Mouse (Mus musculus) frontal cortex, postnatal 25 days (tissue): ENCODE data around the gene Fkbp10.

Experiments
- DNase-seq, 2 experiments: peaks; one replicate each; pipeline ENCODE4 v3.0.0; 2022; ENCODE audit warnings: low spot score in 2 of 2

Gene Fkbp10

DNA sequence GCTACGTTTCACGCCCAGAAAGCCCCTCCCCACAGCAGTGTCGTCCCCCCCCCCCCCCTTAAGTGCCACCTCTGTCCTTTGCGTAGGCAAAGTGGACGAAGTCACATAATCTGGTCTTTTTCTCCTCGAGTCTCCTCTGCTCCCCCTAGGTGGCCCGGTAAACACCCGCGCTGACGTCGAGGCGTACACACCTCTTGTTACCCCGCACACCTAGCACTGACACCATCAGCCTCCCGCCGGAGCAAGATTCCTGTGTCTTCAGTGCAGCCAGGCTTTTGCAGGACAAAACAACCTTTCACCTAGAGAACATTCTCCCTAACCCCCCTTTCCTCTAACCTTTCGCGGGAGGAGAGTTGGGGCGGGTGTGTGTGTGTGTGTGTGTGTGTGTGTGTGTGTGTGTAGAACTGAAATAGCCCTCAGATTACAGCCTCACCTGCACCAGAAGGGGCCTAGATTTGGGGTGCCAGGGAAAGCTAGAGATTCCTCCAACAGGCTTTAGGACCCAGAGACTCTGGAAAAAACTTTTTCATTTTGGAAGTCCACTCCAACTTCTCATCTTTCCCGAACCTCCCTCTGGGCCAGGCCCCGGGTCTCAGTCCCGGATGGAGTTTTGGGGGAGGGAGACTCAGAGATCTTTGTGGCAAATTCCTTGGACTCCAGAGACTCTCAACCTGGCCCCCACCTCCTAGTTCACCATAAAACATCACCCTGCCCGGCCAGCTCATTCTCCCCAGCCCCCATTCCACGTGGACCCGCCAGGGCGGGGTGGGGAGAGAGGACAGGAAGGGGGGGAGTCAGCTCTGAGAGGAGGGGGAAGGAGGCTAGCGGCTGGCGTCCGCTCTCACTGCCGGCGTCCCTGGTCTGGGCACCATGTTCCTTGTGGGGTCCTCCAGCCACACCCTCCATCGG is at the start of gene Fkbp10:
Gene Fkbp10, plus strand, starts transcription at position 784 of the 909 bp plus-strand sequence.
- DNase-seq, result no peak

GRCm38 (mm10) chr11:100369145-100369544 is 46.4 kb upstream of the Fkbp10 start:
- DNase-seq, result no peak

DNA sequence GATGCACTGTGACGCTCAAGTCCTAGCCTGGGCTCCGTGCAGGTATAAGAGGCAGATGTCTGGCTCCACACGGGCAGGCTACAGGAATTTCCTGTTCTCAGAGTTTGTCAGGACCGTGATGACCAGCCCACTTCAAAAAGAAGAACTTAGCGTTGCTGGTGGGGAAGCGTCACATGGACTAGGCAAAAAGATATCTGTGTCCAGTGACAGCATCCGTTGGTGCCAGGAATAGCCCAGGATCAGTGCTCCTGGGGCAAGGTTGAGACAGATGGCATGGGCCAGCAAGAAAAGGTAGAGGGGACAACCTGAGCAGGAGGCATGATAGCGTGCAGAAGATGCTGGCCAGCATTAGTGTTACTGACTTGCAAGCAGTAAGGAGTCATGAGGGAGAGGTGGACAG is 45.7 kb upstream of the Fkbp10 start:
- DNase-seq, result no peak

DNA sequence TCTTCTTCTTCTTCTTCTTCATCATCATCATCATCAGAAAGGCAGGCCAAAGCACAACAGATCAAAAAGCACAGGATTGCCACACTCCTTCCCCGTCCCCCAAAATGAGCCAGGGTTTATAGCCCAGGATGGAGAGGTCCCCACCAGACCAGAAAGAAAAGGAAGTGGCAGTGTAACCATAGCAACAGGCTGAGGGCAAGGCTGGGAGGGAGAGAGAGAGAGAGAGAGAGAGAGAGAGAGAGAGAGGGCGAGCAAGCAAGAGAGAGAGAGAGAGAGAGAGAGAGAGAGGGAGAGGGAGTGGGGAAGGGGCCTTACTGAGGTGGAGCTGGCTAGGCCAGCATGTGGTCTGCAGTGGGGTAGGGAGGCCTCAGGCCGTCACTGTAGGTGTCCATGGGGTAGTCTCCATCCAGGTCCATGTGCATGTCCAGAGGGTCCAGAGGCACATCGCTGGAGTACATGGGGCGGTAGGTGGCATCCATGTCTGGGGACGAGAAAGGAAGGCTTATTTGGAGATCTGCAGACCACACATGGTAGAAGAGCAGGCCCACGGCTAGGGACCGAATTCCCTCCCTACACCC is 43.4 kb upstream of the Fkbp10 start:
- no peak for DNase-seq

DNA sequence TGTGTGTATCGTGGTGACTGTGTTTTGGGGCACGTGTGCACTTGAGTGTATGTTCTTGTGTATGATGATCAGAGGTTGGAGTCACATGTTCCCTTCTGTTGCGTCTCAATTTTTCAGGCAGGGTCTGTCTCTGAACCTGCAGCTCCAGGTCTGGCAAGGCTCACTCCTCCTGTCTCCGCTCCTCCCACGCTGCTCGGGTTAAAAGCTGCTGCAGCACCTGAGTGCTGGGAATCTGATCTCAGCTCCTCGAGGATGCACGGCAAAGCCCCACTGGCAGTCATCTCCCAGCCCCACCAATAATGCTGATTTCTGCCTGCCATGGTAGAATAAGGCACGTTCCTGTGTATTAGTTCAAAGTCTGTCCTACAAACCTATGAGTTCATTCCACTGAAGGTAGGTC is 40.4 kb upstream of the Fkbp10 start:
- DNase-seq, result no peak

GRCm38 (mm10) chr11:100376005-100376404 is 39.5 kb upstream of the Fkbp10 start:
- DNase-seq, result no peak

- DNase-seq, result no peak
These were observed 38.6 kb upstream of the Fkbp10 start for GRCm38 (mm10) chr11:100376746-100377389.

GRCm38 (mm10) chr11:100377989-100378388 is 37.5 kb upstream of the Fkbp10 start:
- DNase-seq, result no peak

- DNase-seq, result no peak
These were observed 37.1 kb upstream of the Fkbp10 start for GRCm38 (mm10) chr11:100378446-100378845.

- DNase-seq, result no peak
These were observed 36.2 kb upstream of the Fkbp10 start for GRCm38 (mm10) chr11:100379311-100379710.

GRCm38 (mm10) chr11:100382682-100383081 is 32.8 kb upstream of the Fkbp10 start:
- DNase-seq, result no peak

GRCm38 (mm10) chr11:100385016-100385415 is 30.5 kb upstream of the Fkbp10 start:
- no peak for DNase-seq

- no peak for DNase-seq
These were observed 28.9 kb upstream of the Fkbp10 start for GRCm38 (mm10) chr11:100386586-100386985.

GRCm38 (mm10) chr11:100387111-100387510 is 28.4 kb upstream of the Fkbp10 start:
- DNase-seq, result no peak

DNA sequence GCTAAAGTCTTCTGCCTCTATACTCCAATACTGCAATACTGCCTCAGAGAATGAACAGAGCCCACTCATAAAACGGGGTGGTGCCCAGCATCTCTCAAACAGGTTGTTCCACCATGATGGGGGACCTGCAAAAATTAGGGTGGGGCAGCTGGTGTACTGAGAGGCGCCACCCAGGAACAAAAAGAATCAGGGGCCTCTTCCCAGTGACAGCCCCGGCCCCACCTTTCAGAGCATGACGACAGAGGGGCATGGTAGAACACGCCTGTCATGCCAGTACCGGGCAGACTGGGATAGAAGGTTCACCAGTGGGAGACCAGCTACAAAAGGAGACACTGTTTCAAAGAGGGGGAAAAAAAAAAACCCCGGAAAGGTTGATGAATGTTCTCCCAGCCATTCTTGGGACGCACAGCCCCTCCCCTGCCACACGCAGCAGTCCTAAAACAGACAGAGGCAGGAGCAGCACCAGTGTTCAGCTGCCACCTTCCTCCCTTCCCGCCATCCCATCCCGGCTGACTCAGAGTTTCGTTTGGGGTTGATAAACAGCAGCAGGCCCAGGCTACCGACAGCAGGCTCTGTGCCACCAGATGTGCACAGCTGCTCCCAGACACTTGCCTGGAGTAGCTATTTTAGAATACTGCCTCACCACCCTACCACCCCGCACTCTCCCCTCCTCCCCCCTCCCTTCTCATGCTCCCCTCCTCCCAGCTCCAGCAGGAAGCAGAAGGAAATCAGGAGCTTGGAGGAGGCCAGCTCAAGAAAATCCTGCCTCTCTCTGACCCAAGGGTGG is 27.7 kb upstream of the Fkbp10 start:
- no peak for DNase-seq

DNA sequence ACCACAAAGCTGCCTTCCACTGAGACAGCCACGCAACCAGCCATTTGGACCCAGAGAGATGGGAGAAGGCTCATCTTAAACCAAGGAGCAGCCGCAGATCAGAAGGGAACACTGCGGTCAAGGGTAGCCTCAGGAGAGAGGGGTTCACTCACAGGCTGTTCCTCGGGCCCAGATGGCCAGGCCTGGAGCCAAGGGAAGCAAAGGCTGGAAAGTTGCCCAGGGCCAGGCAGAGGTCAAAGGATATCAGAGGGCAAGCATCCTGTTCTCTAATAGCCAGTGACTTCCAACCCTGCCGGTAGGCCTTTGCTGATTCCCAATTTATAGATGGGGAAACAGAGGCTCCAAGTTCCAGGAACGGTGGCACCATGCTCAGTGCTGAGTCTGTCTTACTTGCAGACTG is 26.9 kb upstream of the Fkbp10 start:
- DNase-seq, result no peak

DNA sequence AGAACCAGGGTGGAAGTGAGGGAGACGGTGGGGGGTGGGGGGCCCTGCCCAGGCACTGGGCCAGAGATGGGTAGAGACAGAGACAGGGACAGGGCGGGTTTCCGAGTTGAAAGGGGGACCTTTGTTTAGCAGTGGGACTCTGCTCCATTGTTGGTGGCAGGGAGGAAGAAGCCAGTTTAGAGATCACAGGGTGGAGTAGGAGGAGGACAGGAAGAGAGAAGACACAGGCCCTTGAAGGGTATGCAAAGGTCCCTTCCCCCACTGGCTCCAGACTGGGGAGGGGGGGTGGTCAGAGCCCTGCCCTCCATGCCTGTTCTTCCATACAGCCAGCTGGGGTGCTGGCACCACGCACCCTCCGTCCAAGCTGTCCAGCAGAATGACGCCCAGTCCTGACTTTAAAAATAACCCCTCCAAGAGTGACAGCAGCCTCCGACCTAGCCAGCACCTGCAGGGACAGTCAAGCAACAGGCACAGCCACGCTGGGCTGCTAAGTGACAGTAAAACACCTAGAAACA is 25.5 kb upstream of the Fkbp10 start:
- DNase-seq, result no peak

- no peak for DNase-seq
These were observed 24.2 kb upstream of the Fkbp10 start for GRCm38 (mm10) chr11:100391081-100391883.

DNA sequence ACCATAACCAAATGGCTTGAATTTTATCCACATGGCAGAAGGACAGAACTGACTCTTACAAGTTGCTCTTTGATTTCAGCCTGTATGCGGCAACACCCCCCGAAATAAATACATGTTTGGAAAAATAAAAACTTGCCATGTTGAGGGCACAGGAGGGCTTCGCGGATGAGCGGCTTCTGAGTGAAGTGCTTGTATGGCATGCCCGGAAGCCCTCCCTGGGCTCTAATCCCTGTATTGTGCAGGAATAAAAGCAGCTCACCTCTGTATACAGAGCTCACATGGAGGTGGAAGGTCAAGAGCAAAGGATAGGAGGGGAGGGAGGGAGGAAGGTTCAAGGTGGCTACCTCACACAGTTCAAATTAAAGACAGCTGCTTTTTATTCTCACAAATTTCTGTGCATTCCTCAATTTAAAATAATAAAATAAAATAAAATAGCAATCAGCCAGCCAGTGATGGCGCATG is 23.6 kb upstream of the Fkbp10 start:
- no peak for DNase-seq

DNA sequence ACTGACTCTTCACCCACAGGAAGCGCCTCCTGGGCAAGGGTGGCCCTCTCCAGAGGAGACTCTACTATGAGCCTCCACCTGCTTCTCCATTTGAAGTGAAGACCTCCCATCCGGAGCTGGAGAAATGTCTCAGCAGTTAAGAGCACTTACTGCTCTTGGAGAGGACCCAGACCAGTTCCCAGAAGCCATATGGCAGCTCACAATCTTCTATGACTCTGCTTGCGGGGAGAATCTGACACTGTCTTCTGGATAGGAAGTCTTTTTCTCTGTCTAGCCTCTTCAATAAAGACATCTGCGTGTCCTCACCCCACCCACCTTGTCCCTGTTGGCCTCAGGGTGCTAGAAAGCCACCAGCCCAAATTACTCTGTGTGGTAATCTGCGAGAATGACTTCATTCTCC is 22.5 kb upstream of the Fkbp10 start:
- DNase-seq, result no peak

DNA sequence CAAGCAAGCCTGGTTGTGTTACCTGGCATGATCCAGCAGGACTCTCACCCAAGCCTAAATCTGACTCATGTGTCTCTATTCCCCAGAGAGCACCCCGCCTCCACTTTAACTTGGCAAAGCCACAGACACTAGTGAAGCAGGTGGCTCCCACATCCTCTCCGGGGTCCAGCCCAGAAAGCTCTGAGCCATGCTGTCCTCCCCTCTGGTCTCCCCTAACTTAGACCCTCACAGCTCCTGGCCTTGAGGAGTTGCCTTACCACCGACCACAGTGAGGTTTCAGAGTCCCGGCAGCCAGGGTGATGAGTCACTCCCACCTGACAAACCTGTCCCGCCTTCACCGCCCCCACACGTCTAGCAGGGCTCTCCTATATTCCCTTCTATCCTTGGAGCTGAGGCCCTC is 21.8 kb upstream of the Fkbp10 start:
- no peak for DNase-seq
